Mouse (Mus musculus) hindlimb bud, embryonic 11.5 days (tissue): ENCODE results near the gene Tmem170.

Experiments
- DNase-seq: peaks from one replicate; pipeline ENCODE4 v3.0.0-alpha.2; 2012; ENCODE audit warnings: low read depth, low spot score; ENCODE audit errors: extremely low spot score

The Tmem170 gene

GRCm38 (mm10) chr8:111876355-111876948, at the start of gene Tmem170:
Gene Tmem170 (minus strand): TSS chr8:111876750.
- peak; percentile 94 for DNase-seq

- no peak for DNase-seq
Observed at GRCm38 (mm10) chr8:111924976-111925375, 48.4 kb upstream of the Tmem170 start.

GRCm38 (mm10) chr8:111923383-111923804, 46.8 kb upstream of the Tmem170 start:
- DNase-seq = no peak

DNA sequence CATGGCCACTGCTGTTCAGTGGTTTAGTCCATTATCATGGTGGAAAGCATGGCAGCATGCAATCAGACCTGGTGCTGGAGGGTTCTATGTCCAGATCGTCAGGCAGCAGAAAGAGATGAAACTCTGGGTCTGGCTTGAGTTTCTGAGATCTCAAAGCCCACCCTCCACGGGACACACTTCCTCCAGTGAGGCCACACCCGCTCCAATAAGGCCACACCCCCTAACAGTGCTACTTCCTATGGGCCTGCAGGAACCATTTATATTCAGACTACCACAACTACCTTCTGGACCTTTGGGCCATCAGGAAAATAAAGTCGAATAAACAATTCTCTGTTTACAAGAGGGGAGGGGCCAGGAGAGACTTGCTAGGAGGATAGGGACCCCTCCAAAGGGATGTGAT, 44.4 kb upstream of the Tmem170 start:
- no peak for DNase-seq

DNA sequence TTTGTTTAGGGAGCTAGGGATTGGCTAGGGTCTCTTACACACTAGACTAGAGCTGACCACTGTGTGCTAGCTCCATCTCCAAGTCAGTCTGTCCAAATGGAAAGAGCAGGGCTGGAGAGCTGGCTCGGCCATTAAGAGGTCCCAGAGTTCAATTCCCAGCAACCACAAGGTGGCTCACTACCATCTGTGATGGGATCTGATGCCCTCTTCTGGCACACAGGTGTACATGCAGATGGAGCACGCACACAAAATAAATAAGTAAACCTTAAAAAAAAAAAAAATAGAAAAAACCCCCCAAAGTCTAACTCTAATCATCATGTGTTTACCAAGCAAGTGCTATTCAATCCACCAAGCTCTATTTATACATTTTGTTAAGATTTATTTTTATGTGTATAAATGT, 43.1 kb upstream of the Tmem170 start:
- DNase-seq = no peak

- no peak for DNase-seq
Observed at GRCm38 (mm10) chr8:111912860-111913432, 36.4 kb upstream of the Tmem170 start.

- DNase-seq = no peak
Observed at GRCm38 (mm10) chr8:111911572-111911971, 35.0 kb upstream of the Tmem170 start.

- no peak for DNase-seq
Observed at GRCm38 (mm10) chr8:111909621-111910450, 33.3 kb upstream of the Tmem170 start, which contains the start of gene Chst5. Gene Chst5 (minus strand): TSS chr8:111910447.

- no peak for DNase-seq
Observed at GRCm38 (mm10) chr8:111905500-111906121, 29.1 kb upstream of the Tmem170 start.

GRCm38 (mm10) chr8:111902080-111902479, 25.5 kb upstream of the Tmem170 start:
- DNase-seq = no peak

DNA sequence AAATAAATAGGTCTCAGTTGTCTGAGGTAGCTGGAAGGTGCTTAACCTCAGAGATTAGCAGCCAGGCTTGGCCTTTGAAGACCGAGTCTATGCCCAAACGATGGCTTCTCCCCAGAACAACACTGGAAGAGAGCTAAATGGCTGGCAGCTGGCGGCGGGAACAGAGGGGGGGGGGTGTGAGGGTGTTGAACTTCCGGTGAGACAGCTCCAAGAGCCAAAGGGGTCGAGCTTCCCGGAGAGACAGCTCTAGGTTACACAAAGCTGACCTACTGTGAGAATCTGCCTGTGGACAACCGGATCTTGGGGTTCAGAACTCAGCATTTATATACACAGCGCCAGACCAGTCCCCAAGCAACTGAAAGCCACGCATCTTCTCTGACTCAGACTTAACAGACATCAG, 22.0 kb upstream of the Tmem170 start:
- no peak for DNase-seq

DNA sequence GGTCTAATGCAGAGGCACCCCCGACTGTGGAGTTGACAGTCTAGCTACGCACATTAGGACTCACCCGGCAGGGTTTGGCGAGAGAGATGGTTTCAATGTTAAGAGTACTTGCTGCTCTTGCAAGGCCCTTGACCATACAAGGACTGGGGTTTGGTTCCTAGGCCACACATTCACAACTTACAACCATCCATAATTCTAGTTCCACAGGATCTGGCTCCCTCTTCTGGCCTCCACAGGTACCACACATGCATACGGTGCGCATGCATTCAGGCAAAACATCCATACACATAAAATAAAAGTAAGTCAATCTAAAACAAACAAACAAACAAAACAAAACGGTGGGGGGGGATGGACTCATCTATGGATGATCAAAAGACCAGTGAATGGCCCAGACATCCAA, 18.4 kb upstream of the Tmem170 start:
- no peak for DNase-seq

DNA sequence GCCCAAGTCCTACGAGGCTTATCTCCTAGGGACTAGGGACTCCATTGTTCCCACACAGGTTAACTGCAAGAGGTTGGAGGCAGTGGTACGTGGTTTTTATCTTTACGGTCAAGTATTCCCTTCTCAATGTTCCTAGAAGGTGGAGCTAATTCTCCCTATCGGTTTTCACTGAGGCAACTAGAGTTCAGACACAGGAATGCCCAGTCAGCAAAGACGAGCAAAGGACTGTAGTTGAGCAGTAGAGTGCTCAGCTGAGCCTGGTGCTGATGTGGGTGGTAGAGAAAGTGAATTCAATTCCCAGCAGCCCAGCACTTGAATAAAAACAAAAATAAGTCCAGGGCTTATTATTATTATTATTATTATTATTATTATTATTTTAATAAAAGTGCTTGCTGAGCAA, 16.1 kb upstream of the Tmem170 start:
- DNase-seq = no peak

DNA sequence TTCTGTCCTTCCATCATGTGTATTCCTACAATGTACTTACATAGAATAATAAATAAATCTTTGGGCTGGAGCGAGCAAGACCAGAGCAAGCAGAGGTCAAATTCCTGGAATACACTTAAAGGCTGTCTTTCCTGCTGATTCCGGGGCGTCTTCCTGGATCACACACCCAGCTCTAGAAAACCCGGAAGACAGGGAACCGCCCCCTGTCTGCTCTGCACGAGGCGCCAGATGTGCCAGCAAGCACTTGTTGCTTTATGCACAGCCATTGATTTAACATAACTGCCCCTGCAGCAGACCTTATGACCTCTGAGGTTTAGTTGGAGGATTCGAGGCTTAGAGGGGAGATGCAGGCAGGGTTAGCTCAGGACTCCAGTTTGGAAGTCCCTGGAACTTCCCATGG, 15.4 kb upstream of the Tmem170 start:
- no peak for DNase-seq

DNA sequence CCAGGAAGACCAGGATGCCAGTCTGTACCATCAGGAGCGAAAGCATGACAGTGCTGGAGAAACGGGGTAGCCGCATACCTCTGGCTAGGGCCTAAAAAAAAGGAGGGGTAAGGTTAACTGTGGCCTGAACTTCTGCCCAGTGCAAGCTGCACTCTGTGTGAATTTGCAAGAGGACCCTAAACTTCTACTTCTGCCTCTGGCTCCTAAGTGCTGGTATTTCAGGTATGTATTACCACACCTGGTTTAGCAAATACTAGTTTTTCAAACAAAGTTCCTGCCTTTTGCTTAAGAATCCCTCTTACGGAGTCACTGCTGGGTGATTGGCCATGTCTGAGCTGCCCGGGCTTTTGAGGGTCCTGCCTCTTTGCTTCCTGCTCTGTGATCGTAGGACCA, 14.4 kb upstream of the Tmem170 start:
- no peak for DNase-seq

DNA sequence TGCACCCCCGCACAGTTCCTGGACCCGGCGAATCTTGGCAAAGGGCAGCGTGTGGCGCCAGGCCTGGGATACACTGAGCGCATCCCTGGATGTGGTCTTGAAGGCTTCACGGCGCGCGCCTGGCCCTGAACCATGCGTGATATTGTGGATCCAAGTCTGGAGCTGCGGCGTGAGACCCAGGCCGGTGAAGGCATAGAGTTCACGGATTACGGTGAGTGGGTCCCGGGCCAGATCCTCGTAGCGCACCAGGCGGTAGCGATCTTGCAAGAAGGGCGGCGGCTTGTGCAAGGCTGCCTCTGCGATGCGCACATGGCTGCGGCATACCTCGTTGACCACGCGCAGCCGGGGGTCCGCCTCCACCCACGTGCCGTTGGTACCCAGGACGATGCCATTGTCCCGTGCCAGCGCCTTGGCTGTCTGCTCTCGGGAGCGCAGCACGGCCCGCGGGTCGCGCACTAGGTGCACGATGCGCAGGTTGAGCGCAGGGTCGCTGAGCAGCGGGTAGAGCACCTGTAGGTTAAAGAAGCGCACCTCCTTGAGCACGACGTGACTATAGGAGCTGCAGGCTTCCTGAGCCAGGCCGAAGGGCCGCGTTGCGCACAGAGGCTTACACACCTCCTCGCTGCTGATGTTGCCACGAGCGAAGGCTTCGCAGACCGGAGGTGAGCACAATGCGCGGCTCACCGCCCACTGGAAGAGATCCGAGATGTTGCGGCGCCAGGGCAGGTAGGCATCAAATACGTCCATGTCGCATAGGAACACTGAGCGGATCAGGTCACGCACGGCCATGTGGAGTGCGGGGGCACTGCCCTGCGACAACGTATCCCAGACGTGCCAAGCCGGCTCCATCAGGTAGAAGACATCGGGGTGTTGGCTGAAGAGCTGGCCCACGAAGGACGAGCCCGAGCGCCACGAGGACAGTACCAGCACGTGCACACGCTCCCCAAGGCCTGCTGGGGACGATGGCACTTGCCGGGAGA, 13.7 kb upstream of the Tmem170 start:
- DNase-seq = no peak

DNA sequence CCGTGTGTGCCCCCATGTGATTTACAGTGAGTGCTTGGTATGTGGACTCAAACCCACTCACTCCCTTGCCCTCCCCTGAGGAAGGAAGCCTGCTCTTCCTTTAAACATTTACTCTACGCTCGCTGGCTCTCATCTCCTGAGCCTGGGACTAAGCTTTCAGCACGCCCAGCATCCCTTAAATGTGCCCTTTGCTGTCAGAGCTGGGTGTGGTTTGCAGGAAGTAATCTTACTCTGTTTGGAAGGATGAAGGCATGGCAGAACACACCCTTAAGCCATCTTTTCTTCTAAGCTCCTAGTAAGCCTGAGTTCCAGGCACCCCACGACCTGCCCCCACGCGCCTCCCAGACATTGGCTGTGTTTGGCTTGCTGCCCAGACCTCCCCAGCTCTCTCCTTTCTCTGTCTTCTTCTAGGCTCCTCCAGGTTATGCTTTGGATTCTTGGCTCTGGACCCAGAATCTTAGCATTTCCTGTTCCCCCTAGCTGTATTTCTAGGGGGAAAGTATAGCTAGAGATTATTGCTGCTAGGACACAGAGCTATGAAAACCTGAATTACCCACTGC, 11.6 kb upstream of the Tmem170 start:
- DNase-seq = no peak

- DNase-seq = no peak
Observed at GRCm38 (mm10) chr8:111887479-111887878, 10.9 kb upstream of the Tmem170 start.

- no peak for DNase-seq
Observed at GRCm38 (mm10) chr8:111883615-111884014, 7.1 kb upstream of the Tmem170 start.

DNA sequence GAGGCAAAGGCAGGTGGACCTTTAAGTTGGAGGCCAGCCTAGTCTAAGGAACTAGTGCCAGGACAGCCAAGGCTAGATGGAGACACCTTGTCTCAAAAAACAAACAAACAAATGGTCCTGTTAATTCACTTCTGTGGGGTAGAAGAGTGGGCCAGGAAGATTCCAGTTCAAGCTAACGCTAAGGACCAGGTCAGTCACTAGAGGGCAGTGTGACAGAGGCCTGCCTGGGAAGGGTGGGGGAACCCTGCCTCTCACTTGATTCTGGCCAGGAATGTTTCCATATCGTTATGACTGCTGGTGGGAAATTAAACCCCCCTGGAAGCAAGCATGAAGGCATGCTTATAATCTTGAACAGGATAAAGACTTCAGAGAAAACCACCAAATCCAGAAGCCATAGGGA, 5.0 kb upstream of the Tmem170 start:
- no peak for DNase-seq
